Mouse (Mus musculus) kidney, postnatal 4 days (tissue): ENCODE data around the gene Espl1.

Experiments
- DNase-seq, 2 experiments: peaks; one replicate each; pipeline ENCODE4 v3.0.0; 2021; ENCODE audit warnings: mixed read lengths in 2 of 2

Espl1 gene

DNA sequence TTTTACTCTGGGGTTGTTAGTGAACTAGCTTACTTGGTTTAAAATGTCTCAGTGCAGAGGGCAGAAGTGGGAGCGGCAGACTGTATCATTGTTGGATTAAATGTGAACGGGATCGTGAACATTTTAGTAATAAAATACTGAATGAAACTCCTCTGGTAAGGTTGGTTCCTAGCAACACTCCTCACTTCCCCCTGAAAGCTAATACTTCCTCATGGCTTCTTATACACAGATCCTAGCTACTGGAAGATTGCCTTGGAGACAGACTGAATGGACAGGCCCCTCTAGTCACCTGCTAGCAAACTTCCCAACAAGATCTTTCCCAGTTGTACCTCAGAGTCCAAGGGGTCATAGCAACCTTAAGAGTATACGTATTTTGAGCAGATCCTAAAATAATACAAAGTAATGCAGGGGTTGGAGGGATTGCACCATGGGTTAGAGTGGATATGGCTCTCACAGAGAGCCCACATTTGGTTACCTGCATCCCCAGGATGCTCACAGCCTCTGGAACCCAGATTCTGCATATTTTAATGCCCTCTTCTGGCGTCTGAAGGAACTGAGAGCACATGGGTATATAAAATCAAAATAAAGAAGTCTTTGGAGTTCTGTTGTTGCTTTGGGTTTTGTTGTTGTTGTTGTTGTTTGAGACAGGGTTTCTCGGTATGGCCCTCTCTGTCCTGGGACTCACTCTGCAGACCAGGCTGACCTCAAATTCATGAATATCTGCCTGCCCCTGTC lies 21.9 kb upstream of the Espl1 start:
- no peak for DNase-seq

DNA sequence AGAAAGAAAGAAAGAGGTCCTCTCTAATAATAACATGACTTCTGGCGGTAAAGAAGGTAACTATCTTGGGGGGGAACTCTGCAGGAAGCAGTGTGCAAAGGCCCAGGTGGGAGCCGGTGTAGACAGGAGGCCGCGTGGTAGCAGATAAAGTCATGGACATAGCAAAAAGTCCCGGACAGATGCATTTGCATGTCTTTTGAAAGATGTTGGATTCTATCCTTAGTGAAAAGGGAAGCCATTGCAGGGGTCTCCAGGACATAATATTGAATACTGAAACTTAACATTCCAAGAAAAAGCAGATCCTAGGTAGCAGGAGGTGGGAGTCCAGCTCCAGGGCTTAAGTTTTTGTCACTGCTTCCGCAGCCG lies 17.4 kb upstream of the Espl1 start:
- no peak for DNase-seq

GRCm38 (mm10) chr15:102279092-102279782 lies 16.8 kb upstream of the Espl1 start, which contains the start of gene Mfsd5:
TSS of gene Mfsd5 (plus strand) at chr15:102279454.
- peak; percentile 93 to 96 for DNase-seq

DNA sequence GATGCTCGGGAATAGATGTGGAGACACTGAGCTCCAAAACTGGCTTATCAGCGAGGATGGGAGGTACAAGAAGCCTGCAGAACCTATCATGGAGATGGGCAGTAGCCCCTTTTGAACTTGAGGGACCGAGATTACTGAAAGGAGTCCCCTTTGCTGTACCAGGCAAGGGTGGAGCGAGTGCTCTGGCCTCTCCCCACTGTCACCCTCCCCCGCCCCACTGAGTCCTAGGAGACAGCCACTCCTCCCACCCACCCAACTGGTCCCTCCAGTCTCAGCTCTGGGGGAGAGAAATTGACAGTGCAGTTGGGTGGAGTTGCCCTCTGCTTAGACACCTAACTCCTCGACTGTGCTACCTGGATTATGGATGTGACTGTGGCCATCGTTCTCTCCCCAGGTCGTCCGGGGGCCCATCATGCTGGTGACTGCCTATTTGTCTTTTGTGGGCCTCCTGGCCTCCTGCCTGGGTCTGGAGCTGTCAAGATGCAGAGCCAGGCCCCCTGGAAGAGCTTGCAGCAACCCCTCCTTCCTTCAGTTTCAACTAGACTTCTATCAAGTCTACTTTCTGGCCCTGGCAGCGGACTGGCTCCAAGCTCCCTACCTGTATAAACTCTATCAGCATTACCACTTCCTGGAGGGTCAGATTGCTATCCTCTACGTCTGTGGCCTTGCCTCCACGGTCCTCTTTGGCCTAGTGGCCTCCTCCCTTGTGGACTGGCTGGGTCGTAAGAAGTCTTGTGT lies 16.1 kb upstream of the Espl1 start:
- DNase-seq = peak in 1 of 2 experiments; percentile 11

DNA sequence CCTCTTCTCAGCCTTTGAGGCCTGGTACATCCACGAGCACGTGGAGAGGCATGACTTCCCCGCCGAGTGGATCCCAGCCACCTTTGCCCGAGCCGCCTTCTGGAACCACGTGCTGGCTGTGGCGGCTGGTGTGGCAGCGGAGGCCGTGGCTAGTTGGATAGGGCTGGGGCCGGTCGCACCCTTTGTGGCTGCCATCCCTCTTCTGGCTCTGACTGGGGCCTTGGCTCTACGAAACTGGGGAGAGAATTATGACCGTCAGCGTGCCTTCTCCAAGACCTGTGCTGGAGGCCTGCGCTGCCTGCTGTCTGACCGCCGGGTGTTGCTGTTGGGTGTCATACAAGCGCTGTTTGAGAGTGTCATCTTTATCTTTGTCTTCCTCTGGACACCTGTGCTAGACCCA lies 15.4 kb upstream of the Espl1 start:
- no peak for DNase-seq

DNA sequence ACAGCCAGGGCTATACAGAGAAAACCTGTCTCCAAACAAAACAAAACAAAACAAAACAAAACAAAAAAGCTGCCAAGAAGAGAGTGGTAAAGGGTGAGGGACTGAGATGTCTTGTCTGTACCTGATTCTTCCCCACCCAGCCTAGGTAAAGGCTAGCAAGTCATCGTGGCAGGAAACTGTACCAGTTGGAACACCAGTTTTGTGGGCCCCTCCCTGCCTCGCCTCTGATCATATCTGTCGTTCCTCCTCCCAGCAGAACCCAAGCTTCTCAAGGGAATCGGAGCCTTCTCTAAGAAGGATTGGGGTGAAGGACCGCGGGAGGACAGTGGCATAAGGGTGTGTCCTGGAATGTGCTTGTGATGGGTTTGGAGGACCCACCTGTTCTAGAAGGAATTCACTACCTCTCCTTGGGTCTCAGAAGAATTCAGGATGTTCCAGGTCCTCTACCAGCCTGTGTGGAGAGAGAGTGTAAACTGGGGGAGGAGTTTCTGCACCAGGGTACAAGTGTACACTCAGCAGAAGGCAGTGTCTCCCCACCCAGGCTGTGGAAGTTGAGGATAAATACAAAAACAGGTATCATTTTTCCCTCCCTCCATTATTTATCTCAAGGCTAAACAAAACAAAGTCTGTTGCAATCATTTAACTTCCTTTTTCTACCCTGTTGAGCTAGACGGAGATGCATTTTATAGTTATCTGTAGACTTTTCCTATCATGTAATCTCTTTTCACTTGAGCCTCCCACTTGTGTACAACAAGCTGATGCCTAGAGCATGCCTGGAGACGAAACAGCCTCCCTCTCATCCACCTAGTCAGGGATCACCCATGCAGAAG lies 13.4 kb upstream of the Espl1 start:
- DNase-seq = no peak

- no peak for DNase-seq
Observed at GRCm38 (mm10) chr15:102283648-102284047, 12.4 kb upstream of the Espl1 start.

- DNase-seq = peak; percentile 47 to 58
Observed at GRCm38 (mm10) chr15:102287395-102287794, 8.7 kb upstream of the Espl1 start.

GRCm38 (mm10) chr15:102296368-102297006 lies 421 bp downstream of the Espl1 start:
- no peak for DNase-seq

DNA sequence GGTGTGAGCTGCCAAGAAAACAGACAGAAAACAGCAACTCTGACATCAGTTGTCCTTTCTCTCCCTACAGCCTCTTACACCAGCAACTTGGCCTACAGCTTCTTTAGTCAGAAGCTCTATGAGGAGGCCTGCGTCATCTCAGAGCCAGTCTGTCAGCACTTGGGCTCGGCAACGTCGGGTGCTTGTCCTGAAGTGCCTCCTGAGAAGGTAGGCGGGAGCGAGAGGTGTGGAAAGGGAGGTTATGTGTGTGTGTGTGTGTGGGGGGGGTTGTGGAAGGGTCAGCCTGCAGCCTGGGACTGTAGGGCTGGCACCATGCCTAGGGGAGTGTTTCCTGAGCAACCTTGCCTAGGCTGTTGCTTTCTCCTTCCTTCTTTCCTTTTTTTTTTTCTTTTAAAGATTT lies 6.5 kb downstream of the Espl1 start:
- peak in 1 of 2 experiments; percentile 22 for DNase-seq

GRCm38 (mm10) chr15:102308717-102309116 lies 12.7 kb downstream of the Espl1 start:
- DNase-seq = no peak

GRCm38 (mm10) chr15:102310074-102310845 lies 14.2 kb downstream of the Espl1 start:
- DNase-seq = peak; percentile 87 to 88

DNA sequence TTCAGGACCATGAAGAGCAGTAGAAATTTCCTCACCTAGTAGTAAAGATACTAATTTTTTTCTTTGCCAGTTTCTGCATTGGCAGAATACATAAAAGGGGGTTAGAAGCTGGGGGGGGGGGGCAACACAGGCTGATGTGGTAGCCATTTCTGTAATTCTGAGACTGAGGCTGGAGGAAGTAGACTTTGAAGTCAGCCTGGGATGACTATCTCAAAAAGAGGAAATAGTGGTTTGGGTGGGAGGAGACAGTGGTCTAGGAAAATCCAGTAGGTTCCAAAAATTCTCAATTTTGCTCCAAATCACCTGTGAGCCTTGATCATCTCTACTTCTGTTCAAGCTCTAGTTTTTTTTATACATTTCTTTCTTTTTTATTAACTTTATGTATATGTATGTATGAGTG lies 15.4 kb downstream of the Espl1 start:
- no peak for DNase-seq

GRCm38 (mm10) chr15:102315292-102315691 lies 19.2 kb downstream of the Espl1 start:
- DNase-seq = no peak

- DNase-seq = peak; percentile 71 to 78
Observed at GRCm38 (mm10) chr15:102316263-102316662, 20.2 kb downstream of the Espl1 start.

DNA sequence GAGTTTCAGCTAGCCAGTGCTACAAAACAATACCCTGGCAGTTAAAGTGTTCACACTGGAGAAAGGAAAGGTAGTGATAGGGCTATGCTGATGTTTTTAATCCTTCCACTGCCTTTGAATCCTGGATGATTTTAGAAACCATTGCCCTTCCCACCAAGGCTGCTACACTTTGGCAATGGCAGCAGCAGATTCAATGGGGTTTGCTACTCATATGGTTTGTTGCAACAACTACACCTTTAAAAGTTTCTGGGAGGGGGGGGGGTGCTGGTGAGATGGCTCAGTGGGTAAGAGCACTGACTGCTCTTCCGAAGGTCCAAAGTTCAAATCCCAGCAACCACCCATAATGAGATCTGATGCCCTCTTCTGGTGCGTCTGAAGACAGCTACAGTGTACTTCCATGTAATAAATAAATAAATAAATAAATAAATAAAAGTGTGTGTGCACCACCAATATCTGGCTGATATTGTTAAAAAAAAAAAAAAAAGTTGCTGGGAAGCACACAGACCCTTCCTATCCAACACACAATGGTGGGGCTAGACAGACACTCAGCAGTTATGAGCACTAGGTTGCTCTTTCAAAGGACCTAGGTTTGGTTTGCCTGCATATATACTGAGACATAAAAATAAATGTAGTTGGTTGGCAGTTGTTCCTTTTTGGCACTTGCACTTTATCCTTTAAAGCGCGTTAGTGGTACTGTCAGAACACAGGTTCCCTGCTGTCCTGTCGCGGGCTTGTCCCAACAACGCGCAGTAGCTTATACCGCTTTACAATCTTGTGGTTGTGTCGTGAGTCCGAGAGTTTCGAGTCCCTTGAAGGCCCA lies 28.8 kb downstream of the Espl1 start:
- peak; percentile 22 to 40 for DNase-seq

DNA sequence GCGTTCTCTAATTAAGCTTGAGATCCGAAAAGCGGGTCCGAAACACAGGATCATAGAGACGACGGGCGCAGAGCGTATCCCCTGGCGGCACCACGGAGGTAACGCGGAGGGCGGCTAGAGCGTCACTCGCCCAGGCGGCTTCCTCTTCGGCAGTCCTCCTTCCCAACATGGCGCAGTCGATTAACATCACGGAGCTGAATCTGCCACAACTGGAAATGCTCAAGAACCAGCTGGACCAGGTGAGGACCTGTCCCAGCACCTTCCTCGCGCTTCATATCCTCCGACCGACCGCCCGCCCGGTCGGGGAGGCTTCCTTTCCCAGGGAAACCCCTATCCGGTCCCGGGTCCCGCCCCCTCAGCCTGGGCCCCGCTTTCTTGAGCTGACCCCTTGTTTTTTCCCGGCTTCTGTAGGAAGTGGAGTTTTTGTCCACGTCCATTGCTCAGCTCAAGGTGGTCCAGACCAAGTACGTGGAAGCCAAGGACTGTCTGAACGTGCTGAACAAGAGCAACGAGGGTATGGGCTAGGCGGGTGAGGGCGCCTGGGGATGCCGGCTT lies 30.0 kb downstream of the Espl1 start, which contains the start of gene Pfdn5:
TSS of gene Pfdn5 (plus strand) at position 95 of the 555 bp plus-strand sequence.
- DNase-seq = peak; percentile 92 to 93

- no peak for DNase-seq
Observed at GRCm38 (mm10) chr15:102326892-102327291, 30.8 kb downstream of the Espl1 start.

DNA sequence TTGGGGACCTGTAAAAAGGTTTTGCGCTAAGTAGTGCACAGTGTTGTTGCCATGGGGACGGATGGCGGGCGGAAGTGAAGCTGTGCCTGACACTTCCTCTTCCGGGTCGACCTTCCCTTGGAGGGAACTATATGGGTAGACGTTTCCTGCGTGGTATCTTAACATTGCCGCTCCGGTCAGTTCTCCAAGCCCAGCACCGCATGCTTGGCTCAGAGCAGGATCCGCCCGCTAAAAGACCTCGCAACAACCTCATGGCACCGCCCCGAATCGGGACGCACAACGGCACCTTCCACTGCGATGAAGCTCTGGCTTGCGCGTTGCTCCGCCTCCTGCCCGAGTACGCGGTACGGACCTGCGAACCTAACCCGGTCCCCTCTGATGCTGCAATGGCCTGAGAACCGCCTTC lies 35.5 kb downstream of the Espl1 start, which contains the start of gene Myg1:
TSS of gene Myg1 (plus strand) at position 100 of the 406 bp plus-strand sequence.
- peak; percentile 87 to 91 for DNase-seq

- DNase-seq = no peak
Observed at GRCm38 (mm10) chr15:102335254-102335653, 39.2 kb downstream of the Espl1 start.
